Mouse (Mus musculus) erythroid progenitor cell, adult 5-6 weeks (primary cell): ENCODE measurements around the gene Pla2g2d. TPM values are rescaled to one million over a fixed set of nuclear protein-coding genes. Genes with fewer than 3 reads are reported as not detected.

Experiments used
- ATAC-seq: replicated peaks from 2 replicates; pipeline ENCODE4 v1.8.0; 2016; ENCODE audit warnings: moderate number of reproducible peaks, mild to moderate bottlenecking, moderate TSS enrichment, inconsistent platforms; ENCODE audit not compliant: poor library complexity, low FRiP score, severe bottlenecking
- total RNA-seq, 2 experiments: library from RNA; stranded (forward) in 1 of 2; stranded (reverse) in 1 of 2; fragments of 150-400 nt in 1 of 2; fragments of 186-747, 209-891 nt in 1 of 2; gene quantifications; 2 replicates each; pipeline versions ENCODE4 v1.2.3 to v1.2.4; 2015 to 2017; ENCODE audit warnings: low replicate concordance in 2 of 2

The Pla2g2d gene
- total RNA-seq (2015; ENCODE audit: low replicate concordance) (not detected in 2 replicates), total RNA-seq (2017; ENCODE audit: low replicate concordance) (not detected in 2 replicates)

DNA sequence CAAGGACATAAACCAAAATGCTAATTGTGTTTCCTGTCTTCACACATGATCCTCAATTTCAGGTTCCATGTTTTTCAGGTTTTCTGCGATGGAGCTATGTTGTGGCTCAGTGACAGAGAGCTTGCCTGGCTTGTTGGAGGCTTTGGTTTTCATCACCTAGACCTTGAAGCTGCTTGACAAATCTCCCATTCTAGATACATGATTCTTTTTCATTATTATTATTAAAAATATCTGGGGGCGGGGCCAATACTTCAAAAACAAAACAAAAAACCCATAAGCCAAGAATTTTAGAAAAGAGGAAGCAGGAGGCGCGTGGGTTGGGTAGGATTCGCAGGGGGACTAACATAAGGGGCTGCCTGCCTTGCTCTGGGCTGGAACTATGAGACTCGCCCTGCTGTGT is at the start of gene Pla2g2d:
TSS of gene Pla2g2d (plus strand) at position 301 of the 400 bp plus-strand sequence.
- ATAC-seq = no peak

DNA sequence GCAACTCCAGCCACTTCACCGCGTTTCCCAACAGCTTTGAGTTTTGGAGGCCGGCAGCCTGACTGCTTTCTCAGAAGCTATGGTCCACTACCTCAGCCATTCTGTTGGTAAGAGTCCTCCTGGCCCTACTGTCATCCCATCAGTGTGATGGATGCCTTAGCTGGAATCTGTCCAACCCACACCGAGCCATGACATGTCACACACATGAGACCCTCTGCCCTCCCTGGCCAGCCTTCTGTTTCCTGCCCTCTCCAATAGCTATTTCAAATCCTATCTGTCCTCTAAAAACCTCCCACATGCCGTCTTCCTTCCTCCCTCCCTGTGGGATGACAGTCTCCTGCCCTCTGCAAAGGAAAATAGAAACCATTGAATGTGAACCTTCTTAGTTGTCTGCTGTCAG is 49.8 kb upstream of the Pla2g2d start:
- ATAC-seq = no peak

- no peak for ATAC-seq
These were observed 46.4 kb upstream of the Pla2g2d start for GRCm38 (mm10) chr4:138729018-138729703.

DNA sequence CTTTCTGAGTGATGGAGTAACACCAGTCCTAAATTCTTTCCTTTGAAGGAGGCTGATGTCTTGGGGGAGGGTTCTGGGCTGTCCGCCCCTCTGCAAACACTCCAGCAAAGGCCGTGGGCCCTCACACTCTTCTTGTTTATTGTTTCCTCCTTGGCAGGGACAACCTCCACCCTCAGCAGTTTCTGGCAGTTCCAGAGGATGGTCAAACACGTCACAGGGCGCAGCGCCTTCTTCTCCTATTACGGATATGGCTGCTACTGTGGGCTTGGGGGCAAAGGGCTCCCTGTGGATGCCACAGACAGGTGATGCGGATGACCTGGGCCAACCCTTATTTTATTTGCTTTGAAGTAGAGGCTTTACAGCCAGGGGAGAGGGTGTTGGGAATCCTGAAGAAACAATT is 41.4 kb upstream of the Pla2g2d start:
- ATAC-seq = no peak

- no peak for ATAC-seq
These were observed 40.7 kb upstream of the Pla2g2d start for GRCm38 (mm10) chr4:138734863-138735262.

DNA sequence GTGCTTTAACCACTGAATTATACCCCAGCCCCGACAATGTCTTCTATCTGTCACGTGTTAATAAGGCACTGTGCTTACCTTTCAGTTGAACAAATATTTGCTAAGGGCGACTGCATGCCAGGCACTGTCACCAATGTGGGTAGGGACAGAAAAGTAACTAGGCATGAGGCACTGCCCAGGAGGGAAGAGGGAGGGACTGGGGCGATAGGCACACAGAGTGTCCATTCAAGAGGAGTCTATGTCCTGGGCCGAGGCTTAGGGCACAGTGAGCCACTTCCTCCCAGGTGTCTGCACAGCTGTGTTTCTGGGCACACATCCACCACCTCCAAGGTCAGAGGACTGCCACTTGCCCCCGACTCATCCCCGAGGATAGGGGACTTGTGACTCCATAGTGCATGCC is 38.5 kb upstream of the Pla2g2d start, which contains the start of gene Ubxn10:
TSS of gene Ubxn10 (minus strand) at position 137 of the 400 bp plus-strand sequence.
- ATAC-seq = no peak

GRCm38 (mm10) chr4:138739136-138739851 is 36.2 kb upstream of the Pla2g2d start:
- ATAC-seq = no peak

DNA sequence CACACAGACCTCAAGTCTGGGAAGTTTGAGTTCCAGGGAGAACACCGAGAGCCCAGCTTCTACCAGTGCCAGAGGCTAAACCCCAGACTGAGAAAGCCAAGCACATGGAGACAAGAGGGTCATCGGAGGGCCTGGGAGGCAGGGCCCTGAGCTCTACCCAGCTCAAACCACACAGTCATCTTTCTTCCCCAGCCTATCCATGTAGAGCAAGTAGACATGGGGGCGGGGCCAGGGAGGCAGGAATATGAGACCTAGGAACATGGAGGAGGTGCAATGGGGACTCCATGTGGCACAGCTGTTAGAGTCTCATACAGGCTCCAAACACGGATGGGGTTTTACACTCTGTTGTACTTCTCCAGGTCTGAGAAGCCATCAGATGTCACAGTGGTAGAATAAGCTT is 29.7 kb upstream of the Pla2g2d start:
- ATAC-seq = no peak

- no peak for ATAC-seq
These were observed 28.7 kb upstream of the Pla2g2d start for GRCm38 (mm10) chr4:138746866-138747265.

DNA sequence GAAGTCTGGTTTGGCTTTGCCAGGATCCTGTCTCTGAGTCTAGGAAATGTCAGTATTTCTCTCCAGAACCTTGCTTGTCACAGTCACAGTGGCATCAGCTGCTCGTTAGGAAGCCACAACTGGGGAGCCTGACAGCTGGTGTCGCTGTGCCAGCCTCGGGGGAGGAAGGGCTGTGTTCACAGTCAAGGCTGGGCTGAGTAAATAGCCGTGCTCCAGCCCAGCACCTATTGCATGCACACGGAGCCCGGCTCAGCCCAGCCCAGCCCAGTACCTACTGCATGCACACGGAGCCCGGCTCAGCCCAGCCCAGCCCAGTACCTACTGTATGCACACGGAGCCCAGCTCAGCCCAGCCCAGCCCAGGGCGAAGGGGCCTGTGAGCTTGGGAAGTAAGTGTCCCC is 27.7 kb upstream of the Pla2g2d start:
- no peak for ATAC-seq

- ATAC-seq = no peak
These were observed 27.0 kb upstream of the Pla2g2d start for GRCm38 (mm10) chr4:138748369-138749072.

DNA sequence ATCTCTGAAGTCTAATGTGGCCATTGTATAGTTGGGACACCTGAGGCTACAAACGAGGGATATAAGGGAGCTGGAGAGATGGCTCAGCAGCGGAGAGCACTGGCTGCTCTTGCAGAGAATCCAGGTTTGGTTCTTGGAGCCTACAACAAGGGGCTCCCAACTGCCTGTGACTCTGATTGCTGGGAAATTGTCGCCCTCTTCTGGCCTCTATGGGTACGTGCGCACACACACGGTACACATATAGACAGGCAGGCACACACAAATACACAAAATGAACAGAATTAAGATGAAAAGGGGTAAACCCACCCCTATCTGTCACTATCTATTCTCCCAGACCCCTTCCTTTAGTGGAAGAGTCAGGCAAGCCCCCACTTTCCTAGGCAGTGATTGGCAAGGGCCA is 22.9 kb upstream of the Pla2g2d start:
- ATAC-seq = no peak

- no peak for ATAC-seq
These were observed 21.9 kb upstream of the Pla2g2d start for GRCm38 (mm10) chr4:138753608-138754007.

DNA sequence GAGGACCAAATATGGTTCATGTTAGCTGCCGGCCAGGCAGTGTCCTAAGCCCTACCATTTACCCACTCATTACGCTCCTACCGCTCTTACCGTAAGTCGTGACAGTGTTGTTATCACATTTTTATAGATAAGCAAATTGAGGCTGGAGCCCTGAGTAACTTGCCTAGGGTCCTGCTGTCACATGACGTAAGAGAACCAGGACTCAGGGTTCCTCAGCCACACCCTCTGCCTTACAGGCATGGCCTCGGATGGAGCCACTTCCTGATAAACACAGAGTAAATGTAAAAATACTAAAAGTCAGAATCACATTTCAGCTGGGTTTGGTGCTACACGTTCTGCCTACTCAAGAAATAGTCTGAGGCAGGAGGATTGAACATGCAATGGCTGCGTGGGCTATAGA is 21.1 kb upstream of the Pla2g2d start:
- no peak for ATAC-seq

DNA sequence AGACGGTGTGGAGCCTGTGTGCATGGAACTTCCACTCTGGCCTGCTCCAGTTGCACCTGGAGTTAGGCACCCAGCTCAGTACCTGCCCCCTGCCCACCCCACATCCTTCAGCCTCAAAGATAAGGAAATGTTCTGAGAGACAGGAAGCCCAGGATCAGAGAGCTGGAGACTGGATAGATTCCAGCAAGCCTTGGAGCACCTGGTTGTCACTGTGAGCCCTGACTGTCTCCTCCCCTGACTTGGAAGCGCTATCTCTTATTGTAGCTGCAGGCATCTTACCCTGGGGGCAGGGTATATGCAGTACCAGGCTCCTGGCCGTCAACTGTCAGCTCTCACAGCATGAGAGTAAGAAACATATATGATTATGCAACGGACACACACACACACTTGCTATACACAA is 20.1 kb upstream of the Pla2g2d start:
- no peak for ATAC-seq

DNA sequence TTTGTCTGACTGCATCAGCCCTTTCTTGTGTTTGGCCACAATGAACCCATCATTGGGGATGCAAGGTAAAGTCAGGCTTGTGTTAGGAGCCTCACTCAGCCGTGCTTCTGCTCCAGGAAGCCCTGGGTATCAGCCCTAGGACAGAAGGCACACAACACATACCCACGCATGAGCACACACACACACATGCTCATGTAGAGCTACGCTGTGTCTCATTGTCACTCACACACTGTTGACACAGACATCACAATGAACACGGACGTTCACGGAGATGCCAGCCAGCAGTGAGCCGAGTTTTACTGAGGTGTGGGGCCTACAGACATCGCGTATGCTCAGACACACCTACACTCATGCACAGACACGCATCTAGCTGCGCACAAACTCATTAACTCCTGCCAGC is 19.6 kb upstream of the Pla2g2d start:
- ATAC-seq = no peak

DNA sequence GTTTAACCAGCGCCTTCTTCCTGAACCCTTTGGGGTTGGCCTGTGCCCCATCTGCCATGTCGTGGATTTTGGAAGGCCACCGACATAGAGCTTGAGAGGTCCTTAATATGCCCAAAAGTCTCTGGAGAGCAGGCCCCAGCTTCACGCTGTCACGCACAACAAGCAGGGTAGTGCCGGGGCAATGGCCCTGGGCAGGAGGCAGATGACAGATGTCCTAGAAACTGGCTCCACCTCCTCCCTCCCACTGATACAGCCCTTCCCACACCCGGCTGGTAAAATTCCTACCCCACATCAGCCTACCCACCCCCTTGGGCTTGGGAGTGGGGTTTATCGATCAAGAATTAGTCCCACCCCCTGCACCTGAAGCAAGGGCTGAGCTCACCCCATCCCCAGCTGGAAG is 18.1 kb upstream of the Pla2g2d start, which contains the start of gene Pla2g2f:
TSS of gene Pla2g2f (minus strand) at position 211 of the 400 bp plus-strand sequence.
- no peak for ATAC-seq

- no peak for ATAC-seq
These were observed 13.3 kb upstream of the Pla2g2d start for GRCm38 (mm10) chr4:138762266-138762665.

- no peak for ATAC-seq
These were observed 3.6 kb upstream of the Pla2g2d start for GRCm38 (mm10) chr4:138771970-138772369.

DNA sequence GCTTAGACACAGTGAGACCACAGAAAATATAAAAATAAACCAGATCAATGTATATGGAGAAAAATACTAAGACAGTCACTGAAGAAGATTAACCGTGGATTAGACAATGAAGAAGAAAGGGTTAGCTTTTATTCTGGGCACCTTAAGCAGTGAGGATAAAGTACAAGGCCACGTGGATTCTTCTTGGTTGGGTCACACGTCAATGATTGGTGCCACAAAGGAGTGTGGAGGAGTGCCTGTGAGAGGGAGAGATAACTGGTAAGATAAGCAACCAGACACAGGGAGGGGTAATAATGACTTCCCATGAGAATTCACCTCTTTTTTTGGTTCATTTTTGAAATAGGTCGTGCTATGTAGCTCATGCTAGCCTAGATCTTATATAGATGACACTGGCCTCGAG is 3.1 kb upstream of the Pla2g2d start:
- no peak for ATAC-seq
